Mouse (Mus musculus): ENCODE measurements around the gene Sdf2.

- no peak for TF ChIP-seq CTCF (IDR thresholded peaks at IDR 0.05; ENCODE audit: low read depth)
- TF ChIP-seq EP300 (IDR thresholded peaks at IDR 0.05; ENCODE audit: low read depth), result no peak
Measured at GRCm38 (mm10) chr11:78265571-78265970, 20.0 kb downstream of the Sdf2 start.

Measured in liver, embryonic 14.5 days (tissue).